Mouse (Mus musculus) G1E (cell line): Measurements from ENCODE around the gene Srp54c.
"Not testable (repeated sequence)": the region's sequence is repeated elsewhere in the genome, so short reads cannot be mapped to it uniquely, and the experiment has no call there.

ENCODE experiments used
- CTCF ChIP-seq: IDR thresholded peaks from 2 replicates; pipeline ENCODE4 v1.5.1; 2012; ENCODE audit warnings: low read depth, low read length, inconsistent platforms, mixed read lengths
- GATA1 ChIP-seq: IDR thresholded peaks from 2 replicates; pipeline ENCODE4 v1.6.1; 2012; ENCODE audit warnings: borderline replicate concordance, low read length, inconsistent platforms, mixed read lengths
- GATA2 ChIP-seq: IDR thresholded peaks from 2 replicates; pipeline ENCODE4 v1.6.1; 2012; ENCODE audit warnings: low read depth, low read length, inconsistent platforms, borderline replicate concordance
- POLR2AphosphoS5 ChIP-seq: IDR thresholded peaks from 2 replicates; pipeline ENCODE4 v1.6.1; 2012; ENCODE audit warnings: low read depth, low read length, inconsistent platforms; ENCODE audit not compliant: insufficient replicate concordance

DNA sequence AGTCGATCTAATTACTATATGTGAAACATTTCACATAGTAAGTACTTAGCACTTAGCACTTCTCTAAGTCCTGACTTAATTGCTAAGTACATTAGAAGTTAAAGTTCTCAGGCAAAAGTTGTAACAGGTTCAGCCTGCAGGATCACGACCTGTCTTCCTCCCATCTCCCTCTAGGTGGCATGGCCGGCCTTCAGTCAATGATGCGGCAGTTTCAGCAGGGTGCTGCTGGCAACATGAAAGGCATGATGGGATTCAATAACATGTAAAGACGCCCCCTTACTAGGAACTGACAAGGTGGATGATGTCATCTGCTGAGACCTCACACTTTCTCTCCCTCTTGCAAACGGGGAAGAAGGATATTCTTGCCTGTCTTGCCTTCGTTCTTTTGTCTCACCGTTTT is 42.3 kb upstream of the Srp54c start:
- not testable (repeated sequence) for TF ChIP-seq CTCF, POLR2AphosphoS5, GATA2, GATA1
